Mouse (Mus musculus) kidney, adult 2 months (tissue): ENCODE results near the gene 4931422A03Rik.

ENCODE experiments used
- CTCF ChIP-seq: fragments of 200-500 bp; conservative IDR thresholded peaks from 2 replicates; pipeline ENCODE4 v1.5.1; 2011; ENCODE audit warnings: low read depth, mild to moderate bottlenecking, control low read depth, low read length, moderate library complexity, mixed read lengths; ENCODE audit not compliant: insufficient read depth, insufficient read length
- POLR2A ChIP-seq: fragments of 200-500 bp; IDR thresholded peaks from one replicate; pipeline ENCODE4 v1.6.1; 2011; ENCODE audit warnings: low read depth, low read length, control low read depth

- TF ChIP-seq CTCF (no peak), POLR2A (no peak)
These were observed 57.9 kb downstream of the 4931422A03Rik start for GRCm38 (mm10) chr2:103970041-103970790.
